Mouse (Mus musculus) brain, embryonic 14.5 days (tissue): ENCODE measurements at regions not wholly inside any gene's neighbourhood (a gene's known extent, or its start where the extent isn't known, plus 50 kb on each side); places are given as distances from the start of the nearest gene placed in this dataset.

Experiments used
- CTCF ChIP-seq: fragments of 200-500 bp; IDR thresholded peaks from 2 replicates; pipeline ENCODE4 v1.5.1; 2012; ENCODE audit warnings: inconsistent platforms, mild to moderate bottlenecking, moderate library complexity, borderline replicate concordance; ENCODE audit not compliant: insufficient read depth, insufficient read length; ENCODE audit errors: extremely low read depth
- POLR2A ChIP-seq: fragments of 200-500 bp; IDR thresholded peaks from 2 replicates; pipeline ENCODE4 v1.6.1; 2012; ENCODE audit warnings: mild to moderate bottlenecking, inconsistent platforms, borderline replicate concordance; ENCODE audit not compliant: poor library complexity, insufficient read depth, insufficient read length, severe bottlenecking; ENCODE audit errors: extremely low read depth

- TF ChIP-seq CTCF, result no peak
- no peak for TF ChIP-seq POLR2A
Observed at GRCm38 (mm10) chr13:110911866-110912265, 342.9 kb upstream of the Actbl2 start.
